Mouse (Mus musculus): ENCODE measurements around the gene Aldoc. TPM values are rescaled to one million over a fixed set of nuclear protein-coding genes. Genes with fewer than 3 reads are reported as not detected.
A peak's percentile ranks its signal among the peaks of the same experiment; 100 is the strongest.

The Aldoc gene
- polyA plus RNA-seq, 1 experiment from 2014 or later, result 24.5 TPM

- no peak overlapping the region for H3K4me2 ChIP-seq
- H3K9ac ChIP-seq, result no peak overlapping the region
- peaks cover 11% of the 10 kb centered on the region for H3K4me1 ChIP-seq
- no peaks in the 10 kb centered on the region for H3K36me3 ChIP-seq
- ATAC-seq (ENCODE audit: insufficient read depth, low FRiP score, low read depth), result no peak
- no peak overlapping the region for H3K4me3 ChIP-seq (replicated peaks)
- no peaks in the 10 kb centered on the region for H3K27me3 ChIP-seq (replicated peaks)
- no peaks in the 10 kb centered on the region for H3K9me3 ChIP-seq
- H3K27ac ChIP-seq, result no peak overlapping the region
- 73% methylated on average over 1 of the region's 1 CpGs for WGBS
Measured at GRCm38 (mm10) chr11:78353081-78353480, 30.3 kb downstream of the Aldoc start.

GRCm38 (mm10) chr11:78354905-78355304, 32.1 kb downstream of the Aldoc start:
- no peak overlapping the region for H3K4me2 ChIP-seq
- WGBS, result 72% methylated on average over 6 of the region's 6 CpGs
- H3K36me3 ChIP-seq, result no peaks in the 10 kb centered on the region
- H3K4me1 ChIP-seq, result peaks cover 1% of the 10 kb centered on the region; the same call in 1 of the 2 replicates
- no peak overlapping the region for H3K9ac ChIP-seq
- H3K27me3 ChIP-seq (replicated peaks), result no peaks in the 10 kb centered on the region
- H3K27ac ChIP-seq, result no peak overlapping the region
- H3K9me3 ChIP-seq, result no peaks in the 10 kb centered on the region
- H3K4me3 ChIP-seq (replicated peaks), result no peak overlapping the region
- ATAC-seq (ENCODE audit: insufficient read depth, low FRiP score, low read depth), result no peak

GRCm38 (mm10) chr11:78355471-78356238, 32.9 kb downstream of the Aldoc start:
- H3K4me2 ChIP-seq, result no peak overlapping the region
- 35% methylated on average over 4 of the region's 4 CpGs for WGBS
- no peaks in the 10 kb centered on the region for H3K27me3 ChIP-seq (replicated peaks)
- H3K9ac ChIP-seq, result no peak overlapping the region
- no peaks in the 10 kb centered on the region for H3K36me3 ChIP-seq
- H3K9me3 ChIP-seq, result no peaks in the 10 kb centered on the region
- H3K4me1 ChIP-seq, result no peaks in the 10 kb centered on the region
- no peak for ATAC-seq (ENCODE audit: insufficient read depth, low FRiP score, low read depth)
- H3K4me3 ChIP-seq (replicated peaks), result no peak overlapping the region
- H3K27ac ChIP-seq, result no peak overlapping the region

- Histone ChIP-seq H3K4me2 (no peak overlapping the region), H3K9ac (no peak overlapping the region), H3K27ac (no peak overlapping the region), H3K27me3 (replicated peaks) (no peaks in the 10 kb centered on the region), H3K4me1 (no peaks in the 10 kb centered on the region), H3K9me3 (no peaks in the 10 kb centered on the region), H3K36me3 (no peaks in the 10 kb centered on the region), H3K4me3 (replicated peaks) (no peak overlapping the region)
- ATAC-seq (ENCODE audit: insufficient read depth, low FRiP score, low read depth), result no peak
- 15% methylated on average over 22 of the region's 22 CpGs for WGBS
Measured at GRCm38 (mm10) chr11:78358330-78359007, 35.7 kb downstream of the Aldoc start.

- Histone ChIP-seq H3K27ac (no peak overlapping the region), H3K4me3 (replicated peaks) (peak overlapping the region; percentile 34), H3K27me3 (replicated peaks) (no peaks in the 10 kb centered on the region), H3K36me3 (no peaks in the 10 kb centered on the region), H3K9me3 (no peaks in the 10 kb centered on the region), H3K4me1 (no peaks in the 10 kb centered on the region), H3K4me2 (peak overlapping the region; percentile 54), H3K9ac (no peak overlapping the region)
- peak; percentile 38; the same call in 1 of the 2 replicates for ATAC-seq (ENCODE audit: insufficient read depth, low FRiP score, low read depth)
- WGBS, result 8% methylated on average over 13 of the region's 13 CpGs
Measured at GRCm38 (mm10) chr11:78360125-78360788, 37.5 kb downstream of the Aldoc start.

- 60% methylated on average over 2 of the region's 2 CpGs for WGBS
- Histone ChIP-seq H3K9me3 (no peaks in the 10 kb centered on the region), H3K27ac (no peak overlapping the region), H3K4me1 (no peaks in the 10 kb centered on the region), H3K9ac (no peak overlapping the region), H3K36me3 (no peaks in the 10 kb centered on the region), H3K4me2 (peak overlapping the region; percentile 54; the same call in 1 of the 2 replicates), H3K27me3 (replicated peaks) (no peaks in the 10 kb centered on the region), H3K4me3 (replicated peaks) (no peak overlapping the region)
- ATAC-seq (ENCODE audit: insufficient read depth, low FRiP score, low read depth), result no peak
Measured at GRCm38 (mm10) chr11:78360789-78361131, 38.0 kb downstream of the Aldoc start.

GRCm38 (mm10) chr11:78363309-78364007, 40.7 kb downstream of the Aldoc start:
- Histone ChIP-seq H3K9me3 (no peaks in the 10 kb centered on the region), H3K4me1 (no peaks in the 10 kb centered on the region), H3K4me2 (no peak overlapping the region), H3K27ac (no peak overlapping the region), H3K27me3 (replicated peaks) (no peaks in the 10 kb centered on the region), H3K36me3 (no peaks in the 10 kb centered on the region), H3K9ac (no peak overlapping the region), H3K4me3 (replicated peaks) (no peak overlapping the region)
- no peak for ATAC-seq (ENCODE audit: insufficient read depth, low FRiP score, low read depth)
- 73% methylated on average over 13 of the region's 13 CpGs for WGBS

GRCm38 (mm10) chr11:78364103-78364502, 41.3 kb downstream of the Aldoc start:
- Histone ChIP-seq H3K36me3 (no peaks in the 10 kb centered on the region), H3K4me2 (no peak overlapping the region), H3K9me3 (no peaks in the 10 kb centered on the region), H3K27ac (no peak overlapping the region), H3K4me1 (no peaks in the 10 kb centered on the region), H3K27me3 (replicated peaks) (no peaks in the 10 kb centered on the region), H3K9ac (no peak overlapping the region), H3K4me3 (replicated peaks) (no peak overlapping the region)
- 27% methylated on average over 8 of the region's 8 CpGs for whole genome bisulfite sequencing
- no peak for ATAC-seq (ENCODE audit: insufficient read depth, low FRiP score, low read depth)

GRCm38 (mm10) chr11:78367456-78368225, 44.9 kb downstream of the Aldoc start:
- H3K27me3 ChIP-seq (replicated peaks), result no peaks in the 10 kb centered on the region
- no peak overlapping the region for H3K9ac ChIP-seq
- WGBS, result 83% methylated on average over 15 of the region's 15 CpGs
- H3K36me3 ChIP-seq, result no peaks in the 10 kb centered on the region
- peaks cover 7% of the 10 kb centered on the region; the same call in 1 of the 2 replicates for H3K4me1 ChIP-seq
- H3K4me3 ChIP-seq (replicated peaks), result no peak overlapping the region
- no peak overlapping the region for H3K4me2 ChIP-seq
- no peak for ATAC-seq (ENCODE audit: insufficient read depth, low FRiP score, low read depth)
- H3K27ac ChIP-seq, result no peak overlapping the region
- H3K9me3 ChIP-seq, result no peaks in the 10 kb centered on the region

- ATAC-seq (ENCODE audit: insufficient read depth, low FRiP score, low read depth), result no peak
Measured at GRCm38 (mm10) chr11:78370389-78370788, 47.6 kb downstream of the Aldoc start.

GRCm38 (mm10) chr11:78371711-78372110, 48.9 kb downstream of the Aldoc start:
- no peak for ATAC-seq (ENCODE audit: insufficient read depth, low FRiP score, low read depth)

More at GRCm38 (mm10) chr11:78370389-78370788, 47.6 kb downstream of the Aldoc start:
- WGBS, result 48% methylated on average over 1 of the region's 1 CpGs
- Histone ChIP-seq H3K4me2 (no peak overlapping the region), H3K9ac (no peak overlapping the region), H3K27ac (no peak overlapping the region), H3K27me3 (replicated peaks) (no peaks in the 10 kb centered on the region), H3K4me1 (peaks cover 7% of the 10 kb centered on the region; the same call in 1 of the 2 replicates), H3K4me3 (replicated peaks) (no peak overlapping the region), H3K9me3 (no peaks in the 10 kb centered on the region), H3K36me3 (no peaks in the 10 kb centered on the region)

More at GRCm38 (mm10) chr11:78371711-78372110, 48.9 kb downstream of the Aldoc start:
- H3K4me2 ChIP-seq, result no peak overlapping the region
- 90% methylated on average over 11 of the region's 11 CpGs for WGBS
- no peaks in the 10 kb centered on the region for H3K36me3 ChIP-seq
- no peak overlapping the region for H3K4me3 ChIP-seq (replicated peaks)
- no peaks in the 10 kb centered on the region for H3K27me3 ChIP-seq (replicated peaks)
- H3K27ac ChIP-seq, result no peak overlapping the region
- no peaks in the 10 kb centered on the region for H3K9me3 ChIP-seq
- peaks cover 7% of the 10 kb centered on the region; the same call in 1 of the 2 replicates for H3K4me1 ChIP-seq
- H3K9ac ChIP-seq, result no peak overlapping the region

Measured in stomach, embryonic 15.5 days (tissue).